Mouse (Mus musculus) intestine, embryonic 15.5 days (tissue): ENCODE measurements around the gene Tnn. TPM values are rescaled to one million over a fixed set of nuclear protein-coding genes. Genes with fewer than 3 reads are reported as not detected.

Source experiments
- ATAC-seq: fragments of 200-750 bp; cut with Nextera tagmentation; 2 replicates; pipeline ENCODE4 v1.8.0; 2017; ENCODE audit warnings: moderate TSS enrichment, moderate library complexity
- H3K27ac ChIP-seq: fragments of 300-500 bp; sonication (generic); 2 replicates; pipeline ENCODE4 v1.5.1; 2015; ENCODE audit warnings: mild to moderate bottlenecking, inconsistent platforms
- H3K27me3 ChIP-seq: fragments of 300-500 bp; sonication (generic); replicated peaks from 2 replicates; pipeline ENCODE4 v1.6.1; 2015; ENCODE audit warnings: inconsistent platforms
- H3K36me3 ChIP-seq: fragments of 300-500 bp; sonication (generic); 2 replicates; pipeline ENCODE4 v1.6.1; 2015; ENCODE audit warnings: inconsistent platforms
- H3K4me1 ChIP-seq: fragments of 300-500 bp; sonication (generic); replicated peaks from 2 replicates; pipeline ENCODE4 v1.6.1; 2015; ENCODE audit warnings: inconsistent platforms
- H3K4me2 ChIP-seq: fragments of 300-500 bp; sonication (generic); replicated peaks from 2 replicates; pipeline ENCODE4 v1.6.1; 2015; ENCODE audit warnings: mild to moderate bottlenecking, inconsistent platforms
- H3K4me3 ChIP-seq: fragments of 300-500 bp; sonication (generic); replicated peaks from 2 replicates; pipeline ENCODE4 v1.5.1; 2015; ENCODE audit warnings: inconsistent platforms
- H3K9ac ChIP-seq: fragments of 300-500 bp; sonication (generic); 2 replicates; pipeline ENCODE4 v1.6.1; 2015; ENCODE audit warnings: inconsistent platforms
- H3K9me3 ChIP-seq: fragments of 300-500 bp; sonication (generic); 2 replicates; pipeline ENCODE4 v1.6.1; 2016; ENCODE audit warnings: inconsistent platforms
- WGBS: fragments of 180-500 bp; shearing (Covaris S2); methylation state at CpG from one replicate; pipeline ENCODE4 v1.1.7; 2015; 5-methylcytosine and 5-hydroxymethylcytosine counted together
- polyA plus RNA-seq: library from polyadenylated mRNA; unstranded; fragments of >200 nt; fragmentation: Nextera tagmentation; extraction: Ambion mirVana; gene quantifications from 2 replicates; pipeline ENCODE4 v1.2.1, GENCODE M21; 2015

The Tnn gene
- polyA plus RNA-seq: 6.6 TPM in 2 replicates

DNA sequence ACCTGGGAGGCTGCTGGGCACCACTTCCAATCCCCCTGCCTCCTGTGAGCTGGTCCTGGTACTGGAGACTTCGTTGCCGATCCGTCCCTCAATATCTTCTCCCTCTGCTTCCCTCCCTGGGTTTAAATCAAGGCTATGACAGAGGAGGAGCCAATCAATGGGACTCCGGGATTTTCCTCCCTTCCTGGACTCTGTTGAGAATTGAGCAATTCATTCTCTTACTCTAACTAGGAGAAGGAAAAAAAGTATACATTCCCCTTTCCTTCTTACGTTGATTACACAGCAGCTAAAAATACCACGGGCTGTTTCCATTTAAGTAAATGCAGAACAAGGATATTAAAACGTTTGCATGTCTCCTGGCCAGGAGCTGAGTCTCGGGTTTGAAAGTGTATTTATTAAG, at the start of gene Tnn:
Gene Tnn (minus strand): TSS at position 101 of the 400 bp plus-strand sequence.
- Histone ChIP-seq H3K4me3 (no peak within 1 kb of the TSS), H3K9me3 (no peaks in the 10 kb centered on the region), H3K4me1 (no peaks in the 10 kb centered on the region), H3K9ac (no peak within 1 kb of the TSS), H3K36me3 (no peaks in the 10 kb centered on the region), H3K27ac (no peak within 1 kb of the TSS), H3K27me3 (no peaks in the 10 kb centered on the region), H3K4me2 (peak within 1 kb of the TSS; percentile 26)
- WGBS: 47% methylated on average over 8 of the region's 8 CpGs
- ATAC-seq: peak; percentile 34; the same call in 1 of the 2 replicates

DNA sequence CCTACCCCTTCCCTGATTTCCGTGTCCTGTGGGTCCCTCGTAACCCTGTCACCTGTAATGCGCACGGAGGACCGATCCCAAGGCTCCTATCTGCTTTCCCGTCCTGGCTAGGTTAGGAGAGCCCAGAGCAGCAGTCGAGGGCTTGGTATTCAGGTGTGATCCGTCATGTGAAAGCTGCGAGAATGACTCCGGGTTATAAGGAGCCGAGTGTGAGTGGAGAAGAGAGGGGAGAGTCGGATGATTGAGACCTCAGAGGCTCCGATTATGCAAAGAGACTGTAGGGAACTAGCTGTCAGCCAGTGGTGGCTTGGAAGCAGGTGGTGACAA, 41.9 kb upstream of the Tnn start:
- Histone ChIP-seq H3K9me3 (no peaks in the 10 kb centered on the region), H3K4me1 (peaks cover 8% of the 10 kb centered on the region; the same call in 1 of the 2 replicates), H3K27ac (peak overlapping the region; percentile 86), H3K36me3 (peaks cover 8% of the 10 kb centered on the region; the same call in 1 of the 2 replicates), H3K27me3 (no peaks in the 10 kb centered on the region), H3K9ac (peak overlapping the region; percentile 84), H3K4me2 (peak overlapping the region; percentile 76), H3K4me3 (peak overlapping the region; percentile 75)
- 0% methylated on average over 13 of the region's 13 CpGs for WGBS
- ATAC-seq: peak; percentile 71

DNA sequence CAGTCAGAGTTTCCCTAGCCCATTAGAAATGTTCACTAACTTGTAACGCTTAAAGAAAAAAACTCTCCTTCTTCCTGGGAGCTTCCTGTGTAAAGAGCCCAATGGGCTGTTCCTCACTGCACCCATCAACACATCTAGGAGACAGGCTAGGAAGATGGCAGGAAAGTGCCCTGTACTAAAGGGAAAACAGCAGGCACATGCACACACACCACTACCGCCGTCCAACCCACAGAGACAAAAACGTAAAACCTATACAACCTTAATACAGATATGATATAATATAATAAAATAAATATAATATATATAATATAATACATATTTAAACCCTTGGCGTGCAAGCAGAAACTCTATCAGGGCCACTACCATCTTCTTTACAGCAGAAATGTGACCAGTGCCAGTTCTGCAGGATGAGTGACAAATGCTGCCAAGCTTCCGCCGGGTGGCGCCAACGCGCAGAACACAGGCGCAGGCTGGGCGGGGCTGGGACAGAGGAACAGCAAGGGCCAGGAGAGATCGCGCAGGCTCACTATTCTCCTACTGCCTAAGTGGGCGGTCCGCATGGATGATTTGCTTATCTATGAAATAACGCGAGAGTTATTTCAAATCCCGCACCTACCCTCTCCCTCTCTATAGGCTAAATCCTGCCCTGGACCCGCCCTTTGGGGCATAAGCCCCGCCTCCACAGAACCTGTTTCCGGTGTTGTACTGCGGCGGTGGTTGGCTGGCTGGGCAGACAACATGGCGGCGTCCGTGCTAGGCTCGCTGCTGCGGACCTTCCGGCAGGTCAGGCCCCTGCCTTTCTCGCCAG, 41.4 kb upstream of the Tnn start, which contains the start of gene Mrps14:
Gene Mrps14 (plus strand): TSS at position 687 of the 808 bp plus-strand sequence.
- Histone ChIP-seq H3K9me3 (no peaks in the 10 kb centered on the region), H3K4me2 (peak within 1 kb of the TSS; percentile 76), H3K4me1 (peaks cover 8% of the 10 kb centered on the region; the same call in 1 of the 2 replicates), H3K4me3 (peak within 1 kb of the TSS; percentile 75), H3K27me3 (no peaks in the 10 kb centered on the region), H3K36me3 (peaks cover 8% of the 10 kb centered on the region; the same call in 1 of the 2 replicates), H3K27ac (peak within 1 kb of the TSS; percentile 86), H3K9ac (peak within 1 kb of the TSS; percentile 84)
- peak; percentile 100 for ATAC-seq
- 6% methylated on average over 31 of the region's 31 CpGs for WGBS

- WGBS: 14% methylated on average over 5 of the region's 5 CpGs
- Histone ChIP-seq H3K4me1 (no peaks in the 10 kb centered on the region), H3K27me3 (no peaks in the 10 kb centered on the region), H3K4me2 (no peak overlapping the region), H3K27ac (no peak overlapping the region), H3K36me3 (no peaks in the 10 kb centered on the region), H3K9ac (no peak overlapping the region), H3K9me3 (no peaks in the 10 kb centered on the region), H3K4me3 (no peak overlapping the region)
- ATAC-seq: peak; percentile 69; the same call in 1 of the 2 replicates
Measured at GRCm38 (mm10) chr1:160184506-160184905, 31.1 kb upstream of the Tnn start.

GRCm38 (mm10) chr1:160181216-160181615, 27.8 kb upstream of the Tnn start:
- Histone ChIP-seq H3K9ac (no peak overlapping the region), H3K9me3 (no peaks in the 10 kb centered on the region), H3K4me2 (no peak overlapping the region), H3K27ac (no peak overlapping the region), H3K36me3 (no peaks in the 10 kb centered on the region), H3K27me3 (no peaks in the 10 kb centered on the region), H3K4me1 (no peaks in the 10 kb centered on the region), H3K4me3 (no peak overlapping the region)
- no peak for ATAC-seq
- WGBS: 71% methylated on average over 4 of the region's 4 CpGs

GRCm38 (mm10) chr1:160176903-160177302, 23.5 kb upstream of the Tnn start:
- Histone ChIP-seq H3K4me3 (no peak overlapping the region), H3K4me2 (no peak overlapping the region), H3K27ac (no peak overlapping the region), H3K27me3 (no peaks in the 10 kb centered on the region), H3K9me3 (no peaks in the 10 kb centered on the region), H3K4me1 (no peaks in the 10 kb centered on the region), H3K36me3 (no peaks in the 10 kb centered on the region), H3K9ac (no peak overlapping the region)
- no peak for ATAC-seq
- 76% methylated on average over 8 of the region's 8 CpGs for WGBS

DNA sequence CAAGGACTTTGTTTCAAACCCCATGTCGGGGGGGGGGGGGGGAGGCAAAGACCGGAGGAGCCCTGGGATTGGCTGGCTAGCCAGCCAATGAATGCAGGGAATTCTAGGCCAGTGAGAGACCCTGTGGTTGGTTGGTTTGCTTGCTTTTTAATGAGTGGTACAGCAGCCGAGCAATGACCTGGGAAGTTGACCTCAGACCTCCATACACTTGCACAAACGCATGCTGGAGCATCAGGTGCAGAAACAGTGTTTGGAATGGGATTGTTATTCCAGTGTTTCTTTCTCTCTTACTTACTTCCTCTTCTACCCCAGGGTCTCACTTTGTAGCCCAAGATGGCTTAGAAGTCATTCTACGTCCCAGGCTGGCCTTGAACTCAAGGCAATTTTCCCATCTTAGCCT, 13.2 kb upstream of the Tnn start:
- no peak overlapping the region for H3K4me2 ChIP-seq
- no peaks in the 10 kb centered on the region for H3K9me3 ChIP-seq
- WGBS: 66% methylated on average over 3 of the region's 5 CpGs
- H3K36me3 ChIP-seq: no peaks in the 10 kb centered on the region
- H3K9ac ChIP-seq: no peak overlapping the region
- no peak overlapping the region for H3K4me3 ChIP-seq
- no peak overlapping the region for H3K27ac ChIP-seq
- no peaks in the 10 kb centered on the region for H3K27me3 ChIP-seq
- H3K4me1 ChIP-seq: no peaks in the 10 kb centered on the region
- ATAC-seq: no peak

DNA sequence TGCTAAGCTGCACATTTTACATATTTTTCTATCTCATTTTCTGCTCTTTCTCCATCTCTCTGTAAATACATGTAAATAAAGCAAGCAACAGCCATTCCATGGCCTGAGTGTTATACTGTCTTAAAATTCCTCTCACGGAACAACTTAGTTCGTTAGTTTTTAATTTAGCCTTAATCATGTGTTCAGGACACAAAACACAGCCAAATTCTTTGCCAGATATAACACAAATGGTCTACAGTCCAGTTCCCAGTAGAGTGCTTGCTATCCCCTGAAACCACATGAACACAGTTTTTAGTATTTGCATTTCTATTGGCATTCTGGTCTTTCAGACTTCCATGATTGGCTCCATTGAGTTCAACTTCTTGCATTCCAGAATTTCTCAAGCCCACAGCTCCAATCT, 4.8 kb upstream of the Tnn start:
- no peak overlapping the region for H3K9ac ChIP-seq
- H3K27ac ChIP-seq: no peak overlapping the region
- H3K27me3 ChIP-seq: no peaks in the 10 kb centered on the region
- no peaks in the 10 kb centered on the region for H3K4me1 ChIP-seq
- no peak overlapping the region for H3K4me2 ChIP-seq
- H3K36me3 ChIP-seq: no peaks in the 10 kb centered on the region
- no peak overlapping the region for H3K4me3 ChIP-seq
- WGBS: 91% methylated on average over 2 of the region's 2 CpGs
- no peaks in the 10 kb centered on the region for H3K9me3 ChIP-seq
- no peak for ATAC-seq

DNA sequence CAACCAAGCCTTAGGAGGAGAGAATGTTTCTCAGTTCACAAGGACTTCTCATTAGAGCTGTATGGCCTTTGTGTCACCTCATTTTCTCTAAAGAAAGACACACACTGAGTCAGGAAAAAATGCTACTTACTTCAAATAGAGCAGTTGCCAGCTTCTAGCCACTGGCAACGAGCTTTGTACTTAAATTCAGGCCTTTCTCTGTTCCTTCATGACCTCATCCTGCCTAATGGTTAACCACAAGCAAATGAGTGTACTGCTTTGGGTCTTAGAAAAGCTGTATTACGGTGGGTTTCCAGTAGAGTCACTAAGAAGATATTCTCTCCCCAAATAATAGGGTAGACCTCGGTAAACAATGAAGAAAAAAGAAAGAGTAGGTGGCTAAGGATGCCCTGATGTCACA, 2.7 kb downstream of the Tnn start:
- H3K4me3 ChIP-seq: no peak overlapping the region
- H3K36me3 ChIP-seq: no peaks in the 10 kb centered on the region
- no peaks in the 10 kb centered on the region for H3K9me3 ChIP-seq
- ATAC-seq: no peak
- H3K9ac ChIP-seq: no peak overlapping the region
- no peak overlapping the region for H3K4me2 ChIP-seq
- no peak overlapping the region for H3K27ac ChIP-seq
- H3K27me3 ChIP-seq: no peaks in the 10 kb centered on the region
- 71% methylated on average over 3 of the region's 3 CpGs for WGBS
- no peaks in the 10 kb centered on the region for H3K4me1 ChIP-seq

DNA sequence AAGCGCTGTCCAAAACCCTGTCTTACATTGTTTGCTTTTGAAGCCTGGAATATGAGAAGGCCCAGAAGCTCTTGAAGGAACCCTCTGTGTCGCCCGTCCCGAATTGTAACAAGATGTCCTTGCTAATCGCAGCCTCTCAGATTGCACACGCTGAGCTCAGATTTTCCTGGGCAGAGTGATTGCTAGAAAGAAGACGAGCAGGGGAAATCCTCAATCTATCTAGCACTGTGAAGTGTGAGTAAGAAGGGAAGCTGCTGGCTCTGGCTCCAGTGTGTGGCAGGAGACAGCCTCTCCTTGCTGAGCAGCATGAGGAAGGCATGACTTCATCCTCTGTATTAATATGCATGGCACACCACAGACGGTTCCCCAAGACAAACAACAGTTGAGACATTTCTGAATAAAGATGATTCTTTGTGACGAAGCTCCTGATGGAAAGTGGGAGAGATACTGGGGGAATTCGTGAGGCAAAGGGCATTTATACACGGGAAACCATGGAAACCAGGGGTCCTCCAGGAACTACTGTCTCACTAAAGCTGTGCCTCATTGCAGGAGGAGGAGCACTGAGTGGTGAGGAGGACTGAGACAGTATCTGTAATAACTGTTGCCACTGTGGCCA, 4.0 kb downstream of the Tnn start:
- no peak for ATAC-seq
- no peaks in the 10 kb centered on the region for H3K36me3 ChIP-seq
- H3K9ac ChIP-seq: no peak overlapping the region
- WGBS: 54% methylated on average over 11 of the region's 11 CpGs
- H3K4me3 ChIP-seq: no peak overlapping the region
- H3K4me1 ChIP-seq: no peaks in the 10 kb centered on the region
- no peaks in the 10 kb centered on the region for H3K27me3 ChIP-seq
- H3K4me2 ChIP-seq: no peak overlapping the region
- H3K27ac ChIP-seq: no peak overlapping the region
- H3K9me3 ChIP-seq: no peaks in the 10 kb centered on the region

GRCm38 (mm10) chr1:160147274-160147673, 6.1 kb downstream of the Tnn start:
- no peak overlapping the region for H3K9ac ChIP-seq
- H3K4me3 ChIP-seq: no peak overlapping the region
- ATAC-seq: no peak
- WGBS: 84% methylated on average over 7 of the region's 7 CpGs
- no peaks in the 10 kb centered on the region for H3K9me3 ChIP-seq
- no peak overlapping the region for H3K4me2 ChIP-seq
- no peaks in the 10 kb centered on the region for H3K36me3 ChIP-seq
- no peaks in the 10 kb centered on the region for H3K27me3 ChIP-seq
- no peak overlapping the region for H3K27ac ChIP-seq
- no peaks in the 10 kb centered on the region for H3K4me1 ChIP-seq

- H3K4me1 ChIP-seq: no peaks in the 10 kb centered on the region
- no peak overlapping the region for H3K9ac ChIP-seq
- no peaks in the 10 kb centered on the region for H3K27me3 ChIP-seq
- H3K4me3 ChIP-seq: no peak overlapping the region
- no peak overlapping the region for H3K27ac ChIP-seq
- no peak for ATAC-seq
- H3K36me3 ChIP-seq: no peaks in the 10 kb centered on the region
- 71% methylated on average over 3 of the region's 3 CpGs for WGBS
- no peak overlapping the region for H3K4me2 ChIP-seq
- no peaks in the 10 kb centered on the region for H3K9me3 ChIP-seq
Measured at GRCm38 (mm10) chr1:160145606-160146005, 7.8 kb downstream of the Tnn start.

DNA sequence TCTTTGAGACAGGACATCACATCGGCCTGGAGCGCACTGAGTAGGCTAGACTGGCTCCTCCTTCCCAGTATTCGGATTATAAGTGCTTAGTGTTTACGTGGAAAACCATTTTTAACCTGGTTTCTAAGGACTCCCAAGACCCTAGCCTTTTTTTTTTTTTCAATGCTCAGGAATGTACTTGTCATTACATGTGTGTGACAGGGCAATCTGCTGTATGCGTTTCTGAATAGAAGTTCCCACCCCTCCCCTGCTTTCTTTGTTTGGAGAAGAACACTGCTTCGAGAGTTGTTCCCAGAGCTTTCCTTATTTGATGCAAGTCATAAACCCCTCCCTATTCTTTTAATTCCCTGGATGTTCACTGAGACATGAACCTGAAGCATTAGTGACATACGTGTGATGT, 9.0 kb downstream of the Tnn start:
- WGBS: 72% methylated on average over 7 of the region's 7 CpGs
- H3K4me1 ChIP-seq: no peaks in the 10 kb centered on the region
- no peaks in the 10 kb centered on the region for H3K27me3 ChIP-seq
- no peak overlapping the region for H3K4me3 ChIP-seq
- H3K27ac ChIP-seq: no peak overlapping the region
- no peak for ATAC-seq
- no peaks in the 10 kb centered on the region for H3K9me3 ChIP-seq
- H3K4me2 ChIP-seq: no peak overlapping the region
- H3K9ac ChIP-seq: no peak overlapping the region
- no peaks in the 10 kb centered on the region for H3K36me3 ChIP-seq
